Mouse (Mus musculus): ENCODE data around the gene Gng3. TPM values are rescaled to one million over a fixed set of nuclear protein-coding genes. Genes with fewer than 3 reads are reported as not detected.

Gng3 gene
- total and polyA plus RNA-seq, 3 experiments, result 0.15 to 2.5 TPM; not detected in 1

GRCm38 (mm10) chr19:8871267-8872186 lies 32.5 kb upstream of the Gng3 start, which contains the start of gene Ubxn1 (continued):
- TF ChIP-seq MAX (IDR thresholded peaks at IDR 0.05; ENCODE audit: low read length), result peak; percentile 99
- TF ChIP-seq ZNF384 (IDR thresholded peaks at IDR 0.05; ENCODE audit: low read depth, low read length), result peak; percentile 3; the same call in 1 of the 2 replicates
- no peak for TF ChIP-seq RCOR1 (IDR thresholded peaks at IDR 0.05; ENCODE audit: low read depth, low read length)
- peak; percentile 39; the same call in 1 of the 2 replicates for TF ChIP-seq E2F4 (IDR thresholded peaks at IDR 0.05; ENCODE audit: borderline replicate concordance, low read depth, low read length)
- TF ChIP-seq POLR2AphosphoS2 (IDR thresholded peaks at IDR 0.05; ENCODE audit: low read length), result peak; percentile 65; the same call in 1 of the 2 replicates

- Histone ChIP-seq H3K9ac (ENCODE audit: control insufficient read depth, low read depth, low read length, poor library complexity, severe bottlenecking) (peak overlapping the region; percentile 82), H3K4me3 (ENCODE audit: control insufficient read depth in 1 of 2, insufficient read depth in 1 of 2, low read depth in 2 of 2, low read length in 2 of 2) (peak overlapping the region; percentile 69 to 94), H3K79me2 (ENCODE audit: control insufficient read depth, insufficient read depth, low read length, poor library complexity) (peaks cover 15% of the 10 kb centered on the region), H3K9me3 (replicated peaks; ENCODE audit: insufficient read depth, low read length) (no peaks in the 10 kb centered on the region), H3K36me3 (ENCODE audit: control insufficient read depth in 1 of 2, insufficient read depth in 2 of 2, low read length in 2 of 2) (peaks cover 8 to 26% of the 10 kb centered on the region in 2 experiments), H3K27me3 (ENCODE audit: control insufficient read depth in 1 of 2, insufficient read depth in 2 of 2, low read length in 2 of 2) (no peaks in the 10 kb centered on the region), H3K27ac (ENCODE audit: control insufficient read depth, low read depth, low read length) (peak overlapping the region; percentile 74), H3K4me1 (ENCODE audit: control insufficient read depth in 1 of 2, insufficient read depth in 2 of 2, low read length in 2 of 2) (peaks cover 10 to 21% of the 10 kb centered on the region in 2 experiments; a peak in 3 of 4 replicates)
- TF ChIP-seq TCF12 (IDR thresholded peaks at IDR 0.05; ENCODE audit: low read depth, low read length) (no peak), E2F4 (IDR thresholded peaks at IDR 0.05; ENCODE audit: borderline replicate concordance, low read depth, low read length) (no peak), CTCF (IDR thresholded peaks at IDR 0.05 in 2 of 3, conservative IDR thresholded peaks at IDR 0.05 in 1 of 3; ENCODE audit: control insufficient read depth in 1 of 3, insufficient read depth in 1 of 3, low read depth in 2 of 3, low read length in 3 of 3, poor library complexity in 1 of 3, severe bottlenecking in 1 of 3) (no peak), MAZ (IDR thresholded peaks at IDR 0.05; ENCODE audit: low read depth, low read length) (no peak), MXI1 (IDR thresholded peaks at IDR 0.05; ENCODE audit: low read depth, low read length) (no peak), JUND (IDR thresholded peaks at IDR 0.05; ENCODE audit: low read depth, low read length) (no peak), POLR2A (IDR thresholded peaks at IDR 0.05; ENCODE audit: control insufficient read depth in 1 of 2, insufficient read depth in 1 of 2, low read depth in 1 of 2, low read length in 2 of 2, poor library complexity in 1 of 2) (no peak), RCOR1 (IDR thresholded peaks at IDR 0.05; ENCODE audit: low read depth, low read length) (no peak), NRF1 (IDR thresholded peaks at IDR 0.05; ENCODE audit: insufficient read depth, low read depth, low read length, poor library complexity, severe bottlenecking) (no peak), GATA1 (IDR thresholded peaks at IDR 0.05; ENCODE audit: low read depth, low read length) (no peak), EP300 (IDR thresholded peaks at IDR 0.05; ENCODE audit: low read depth in 1 of 2, low read length in 2 of 2) (no peak; a peak in 1 of 4 replicates), UBTF (IDR thresholded peaks at IDR 0.05; ENCODE audit: borderline replicate concordance, insufficient read depth, low read depth, low read length) (no peak), BHLHE40 (IDR thresholded peaks at IDR 0.05; ENCODE audit: borderline replicate concordance, low read depth, low read length) (no peak), POLR2AphosphoS2 (IDR thresholded peaks at IDR 0.05; ENCODE audit: low read length) (no peak), KAT2A (conservative IDR thresholded peaks at IDR 0.05; ENCODE audit: low read depth, low read length) (no peak)
- no peak for DNase-seq (ENCODE audit: low read depth, low spot score)
These were observed 31.8 kb upstream of the Gng3 start for GRCm38 (mm10) chr19:8870838-8871237.
